Mouse (Mus musculus) embryonic fibroblast, embryonic 13.5 days (primary cell): ENCODE measurements around the gene Srp54a. TPM values are rescaled to one million over a fixed set of nuclear protein-coding genes. Genes with fewer than 3 reads are reported as not detected.
"Not testable (repeated sequence)": the region's sequence is repeated elsewhere in the genome, so short reads cannot be mapped to it uniquely, and the experiment has no call there.

Experiments
- H3K27ac ChIP-seq: 2 replicates; pipeline ENCODE4 v1.5.1; 2012; ENCODE audit warnings: low read length, control low read depth, inconsistent platforms; ENCODE audit not compliant: insufficient read depth
- H3K4me1 ChIP-seq: 2 replicates; pipeline ENCODE4 v1.6.1; 2011; ENCODE audit warnings: low read length; ENCODE audit not compliant: control insufficient read depth, insufficient read depth
- H3K4me3 ChIP-seq: 2 replicates; pipeline ENCODE4 v1.5.1; 2011; ENCODE audit warnings: mild to moderate bottlenecking, control low read depth, low read length; ENCODE audit not compliant: insufficient read depth
- CTCF ChIP-seq: IDR thresholded peaks from 2 replicates; pipeline ENCODE4 v1.5.1; 2011; ENCODE audit warnings: mild to moderate bottlenecking, control low read depth, low read length, moderate library complexity, borderline replicate concordance; ENCODE audit not compliant: insufficient read depth
- POLR2A ChIP-seq: IDR thresholded peaks from 2 replicates; pipeline ENCODE4 v1.6.1; 2011; ENCODE audit warnings: low read depth, mild to moderate bottlenecking, control low read depth, low read length, moderate library complexity
- polyA plus RNA-seq: library from polyadenylated mRNA; stranded (reverse); fragments of >200 nt; gene quantifications from 2 replicates; pipeline ENCODE4 v1.2.4, GENCODE M21; 2011; ENCODE audit warnings: low read depth; ENCODE audit not compliant: missing spikeins, insufficient read length

Gene Srp54a
- polyA plus RNA-seq, 1 experiment: 204 TPM

DNA sequence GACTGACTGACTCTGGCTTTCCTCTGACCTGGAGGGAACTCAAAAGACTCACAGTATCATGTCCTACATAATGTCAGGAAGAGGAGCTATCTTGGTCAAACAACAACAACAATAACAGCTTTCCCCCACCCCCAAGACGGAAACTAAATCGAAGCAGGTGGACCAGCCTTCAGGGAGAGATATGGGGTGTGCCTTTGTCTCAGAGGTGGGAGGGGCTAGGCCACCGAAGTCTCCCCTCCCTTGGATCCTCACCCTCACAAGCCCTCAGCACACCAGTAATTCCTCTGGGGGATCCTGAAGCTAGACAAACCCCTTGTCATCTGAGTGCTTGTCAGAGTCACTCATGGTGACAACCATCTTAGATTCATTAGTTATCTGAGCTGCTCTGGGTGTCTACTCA lies 20.2 kb upstream of the Srp54a start:
- Histone ChIP-seq H3K4me3 (no peak overlapping the region), H3K27ac (no peak overlapping the region), H3K4me1 (no peaks in the 10 kb centered on the region)
- TF ChIP-seq CTCF: no peak
- TF ChIP-seq POLR2A: no peak

DNA sequence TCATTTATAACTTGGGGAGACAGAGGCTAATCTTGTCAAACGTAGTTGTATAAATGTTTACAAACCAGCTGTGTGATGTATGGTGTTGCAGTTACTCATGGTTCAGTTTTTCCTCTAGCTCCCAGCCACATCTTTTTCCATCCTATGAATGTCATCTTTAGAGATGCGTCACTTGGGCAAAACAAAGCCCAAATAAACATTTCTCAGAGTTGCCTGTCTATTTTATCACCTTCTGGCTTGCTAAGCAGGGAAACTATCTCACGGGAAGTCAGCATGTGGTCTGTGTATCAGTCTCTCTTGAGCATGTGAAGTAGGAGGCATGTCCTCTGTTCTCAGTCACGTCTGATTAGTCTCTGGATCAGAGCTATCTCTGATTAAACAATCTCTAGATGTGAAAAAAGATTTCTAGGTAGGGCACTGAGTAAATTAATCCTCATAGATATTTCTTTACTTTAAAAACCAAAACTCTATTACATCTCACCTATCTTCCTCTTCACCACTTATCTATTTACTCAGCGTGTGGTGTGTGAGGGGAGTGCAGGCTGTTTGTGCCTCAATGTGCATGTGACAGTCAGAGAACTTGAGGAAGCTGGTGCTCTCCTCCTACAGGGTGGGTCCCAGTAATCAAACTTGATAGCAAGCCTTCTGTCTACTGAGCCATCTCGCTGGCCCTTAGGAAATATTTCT lies 19.7 kb upstream of the Srp54a start:
- Histone ChIP-seq H3K4me1 (no peaks in the 10 kb centered on the region), H3K4me3 (no peak overlapping the region), H3K27ac (no peak overlapping the region)
- TF ChIP-seq POLR2A (no peak), CTCF (no peak)

DNA sequence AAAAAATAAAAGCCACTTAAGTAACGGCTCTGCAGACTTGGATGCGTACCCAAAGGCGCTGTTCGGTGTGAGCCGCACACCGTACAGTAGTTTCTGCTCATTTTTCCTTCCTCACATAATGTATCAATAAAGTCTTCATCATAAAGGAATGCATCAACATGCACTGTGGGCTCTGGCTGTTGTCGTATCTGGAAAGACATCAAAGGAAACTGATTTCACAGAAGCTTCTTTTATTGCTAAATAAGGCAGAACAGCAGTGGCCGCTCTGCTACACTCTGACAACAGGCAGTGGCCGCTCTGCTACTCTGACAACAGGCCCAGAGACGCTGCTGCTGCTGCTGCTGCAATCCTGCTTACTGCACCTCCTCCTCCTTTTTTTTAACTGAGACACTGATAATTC lies 19.1 kb upstream of the Srp54a start:
- no peak for TF ChIP-seq CTCF
- no peak for TF ChIP-seq POLR2A
- H3K4me3 ChIP-seq: no peak overlapping the region
- H3K4me1 ChIP-seq: no peaks in the 10 kb centered on the region
- no peak overlapping the region for H3K27ac ChIP-seq

DNA sequence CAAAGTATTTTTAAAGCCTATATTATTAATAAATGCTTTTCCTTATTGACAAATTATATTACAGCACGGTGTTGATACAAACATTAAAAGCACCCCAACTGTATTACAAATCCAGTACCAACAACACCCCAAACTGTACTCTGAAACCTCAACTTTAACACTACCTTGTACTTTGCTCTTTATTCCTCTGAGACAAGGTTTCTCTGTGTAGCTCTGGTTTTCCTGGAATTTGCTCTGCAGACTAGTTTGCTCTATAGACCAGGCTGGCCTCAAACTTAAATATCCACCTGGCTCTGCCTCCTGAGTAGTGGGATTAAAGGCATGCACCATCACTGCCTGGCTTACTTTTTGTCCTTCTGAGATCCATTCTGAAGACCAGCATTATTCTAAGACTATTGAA lies 17.9 kb upstream of the Srp54a start:
- no peak overlapping the region for H3K27ac ChIP-seq
- no peak for TF ChIP-seq CTCF
- TF ChIP-seq POLR2A: no peak
- H3K4me1 ChIP-seq: no peaks in the 10 kb centered on the region
- H3K4me3 ChIP-seq: no peak overlapping the region

DNA sequence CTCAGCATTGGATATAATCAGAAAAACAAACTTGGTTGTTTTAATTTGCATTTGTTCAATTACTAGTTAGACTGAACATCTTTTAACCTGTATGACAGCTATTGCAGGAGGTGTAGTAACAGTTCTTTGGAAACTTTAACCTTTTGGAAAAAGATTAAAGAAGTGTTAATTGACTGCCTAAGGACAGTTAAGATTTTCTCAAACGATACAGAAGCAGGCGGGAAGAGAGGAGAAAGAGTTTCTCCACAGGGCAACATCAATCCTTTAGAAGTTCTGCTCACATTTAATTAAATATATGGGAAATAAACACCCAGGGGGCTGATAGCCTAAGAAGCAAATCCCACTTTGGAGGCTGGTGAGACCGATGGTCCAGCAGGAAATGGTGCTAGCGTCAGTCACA lies 7.6 kb upstream of the Srp54a start:
- no peak for TF ChIP-seq CTCF
- no peak for TF ChIP-seq POLR2A
- H3K4me3 ChIP-seq: no peak overlapping the region
- no peaks in the 10 kb centered on the region for H3K4me1 ChIP-seq
- H3K27ac ChIP-seq: no peak overlapping the region

DNA sequence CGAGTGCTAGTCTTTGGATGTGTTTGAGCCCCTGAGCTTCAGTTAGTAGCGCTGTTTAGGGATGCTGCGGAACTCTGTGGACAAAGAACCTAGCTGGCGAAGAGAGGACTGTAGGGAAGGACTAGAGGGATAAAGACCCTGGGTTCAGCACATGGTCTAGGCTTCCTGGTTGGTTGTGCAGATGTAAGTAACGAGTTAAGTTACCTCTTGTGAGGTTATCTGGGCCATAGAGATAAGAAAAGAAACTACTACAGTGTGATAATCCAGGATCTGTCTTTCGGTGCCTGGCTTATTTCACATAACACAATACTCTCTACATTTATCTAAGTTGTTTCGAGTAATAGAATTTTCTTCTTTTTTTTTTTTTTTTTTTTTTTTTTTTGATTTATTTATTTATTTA lies 6.4 kb upstream of the Srp54a start:
- Histone ChIP-seq H3K4me3 (no peak overlapping the region), H3K27ac (no peak overlapping the region), H3K4me1 (peaks cover 2% of the 10 kb centered on the region; the same call in 1 of the 2 replicates)
- TF ChIP-seq POLR2A (no peak), CTCF (no peak)

DNA sequence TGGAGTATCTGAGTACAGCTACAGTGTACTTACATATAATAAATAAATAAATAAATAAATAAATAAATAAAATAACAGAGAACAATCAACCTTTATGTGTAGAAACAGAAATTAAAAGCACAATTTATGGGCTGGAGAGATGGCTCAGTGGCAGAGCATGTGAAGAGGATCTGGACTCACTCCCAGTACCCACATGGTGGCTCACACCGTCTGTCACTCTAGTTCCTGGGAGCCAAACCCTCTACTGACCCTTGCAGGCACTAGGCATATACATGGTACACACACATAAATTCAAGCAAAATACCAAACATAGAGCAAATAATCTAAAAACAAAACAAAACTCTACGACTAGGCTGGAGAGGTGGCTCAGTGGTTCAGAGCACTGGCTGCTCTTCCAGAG lies 4.8 kb upstream of the Srp54a start:
- Histone ChIP-seq H3K4me3 (no peak overlapping the region), H3K4me1 (peaks cover 2% of the 10 kb centered on the region; the same call in 1 of the 2 replicates), H3K27ac (no peak overlapping the region)
- no peak for TF ChIP-seq CTCF
- TF ChIP-seq POLR2A: no peak

DNA sequence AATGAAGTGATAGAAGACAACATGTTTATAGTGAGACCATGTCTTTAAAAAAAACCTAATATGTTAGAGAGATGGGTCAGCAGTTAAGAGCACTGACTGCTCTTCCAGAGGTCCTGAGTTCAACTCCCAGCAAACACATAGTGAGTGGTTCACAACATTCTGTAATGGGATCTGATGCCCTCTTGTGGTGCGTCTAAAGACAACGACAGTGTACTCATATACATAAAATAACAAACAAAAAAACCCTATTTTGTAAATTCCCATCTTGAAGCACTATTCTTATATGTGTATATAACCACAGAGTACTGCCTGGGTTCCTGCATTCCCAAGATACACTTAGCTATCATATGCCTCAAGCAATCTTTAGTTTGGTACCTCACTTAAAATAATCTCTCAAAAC lies 1.4 kb upstream of the Srp54a start:
- H3K27ac ChIP-seq, H3K4me3 ChIP-seq, H3K4me1 ChIP-seq: not testable (repeated sequence)

DNA sequence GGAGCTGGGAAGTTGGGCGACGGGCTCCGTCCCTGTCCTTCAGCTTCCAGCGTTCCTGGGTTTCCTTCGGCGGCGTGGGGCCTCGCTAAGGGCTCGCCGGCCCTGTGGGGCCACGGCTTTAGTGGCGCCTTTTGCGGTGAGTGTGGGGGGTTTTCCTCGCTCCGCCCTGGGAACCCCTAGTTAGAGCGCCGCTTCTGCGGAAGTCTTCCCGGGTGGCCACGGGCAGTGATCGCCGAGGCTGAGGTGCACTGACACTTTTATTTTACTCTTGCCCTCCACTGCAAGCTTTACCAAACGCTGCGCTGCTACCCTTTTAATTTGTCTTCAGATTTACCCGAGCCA lies 510 bp downstream of the Srp54a start:
- peak overlapping the region; percentile 82; the same call in 1 of the 2 replicates for H3K27ac ChIP-seq
- not testable (repeated sequence) for H3K4me1 ChIP-seq
- peak overlapping the region; percentile 68 for H3K4me3 ChIP-seq

DNA sequence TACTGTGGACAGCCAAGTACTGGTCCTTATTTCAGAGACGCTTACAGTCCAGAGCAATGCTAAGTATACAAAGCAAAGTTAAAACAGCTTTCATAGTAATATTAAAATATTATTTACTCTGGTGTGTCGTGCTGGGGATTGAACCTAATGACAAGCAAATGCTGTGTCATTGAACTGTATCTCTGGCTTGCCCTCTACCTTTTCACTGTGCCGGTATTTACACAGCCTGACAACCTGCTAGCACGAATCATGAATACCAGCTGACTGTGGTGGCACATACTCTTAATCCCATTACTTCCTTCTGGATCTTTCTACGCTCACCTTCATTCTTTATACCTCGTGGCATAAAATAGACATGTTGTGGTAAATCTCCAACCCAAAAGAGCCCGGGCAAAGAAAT lies 12.1 kb downstream of the Srp54a start:
- H3K4me3 ChIP-seq, H3K27ac ChIP-seq, H3K4me1 ChIP-seq: not testable (repeated sequence)

DNA sequence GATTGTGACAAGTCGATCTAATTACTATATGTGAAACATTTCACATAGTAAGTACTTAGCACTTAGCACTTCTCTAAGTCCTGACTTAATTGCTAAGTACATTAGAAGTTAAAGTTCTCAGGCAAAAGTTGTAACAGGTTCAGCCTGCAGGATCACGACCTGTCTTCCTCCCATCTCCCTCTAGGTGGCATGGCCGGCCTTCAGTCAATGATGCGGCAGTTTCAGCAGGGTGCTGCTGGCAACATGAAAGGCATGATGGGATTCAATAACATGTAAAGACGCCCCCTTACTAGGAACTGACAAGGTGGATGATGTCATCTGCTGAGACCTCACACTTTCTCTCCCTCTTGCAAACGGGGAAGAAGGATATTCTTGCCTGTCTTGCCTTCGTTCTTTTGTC lies 32.6 kb downstream of the Srp54a start:
- not testable (repeated sequence) for H3K4me1 ChIP-seq

DNA sequence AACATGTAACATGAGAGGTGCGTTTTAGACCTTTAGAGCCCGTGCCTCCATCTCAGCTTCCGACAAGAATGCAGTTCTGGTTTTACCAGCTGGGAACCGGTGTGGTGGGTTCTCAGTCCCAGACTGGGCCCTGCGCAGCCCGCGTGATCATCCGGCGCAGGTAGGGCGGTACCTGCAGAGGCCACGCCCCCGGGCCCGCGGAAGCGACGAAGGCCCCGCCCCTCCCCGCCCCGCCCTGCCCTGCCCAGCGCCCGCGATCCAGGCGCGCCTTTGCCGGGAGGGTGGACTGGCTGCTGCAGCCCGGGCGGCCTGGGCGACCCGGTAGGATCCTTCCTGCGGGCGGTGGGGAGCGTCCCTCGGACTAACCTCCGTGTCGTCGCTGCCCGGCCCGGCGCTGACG lies 44.2 kb downstream of the Srp54a start, which contains the start of gene Fam177a:
TSS of gene Fam177a (plus strand) at position 228 of the 400 bp plus-strand sequence.
- not testable (repeated sequence) for H3K4me1 ChIP-seq, H3K4me3 ChIP-seq, H3K27ac ChIP-seq

More for the DNA sequence above, 32.6 kb downstream of the Srp54a start:
- H3K27ac ChIP-seq, H3K4me3 ChIP-seq: not testable (repeated sequence)

DNA sequence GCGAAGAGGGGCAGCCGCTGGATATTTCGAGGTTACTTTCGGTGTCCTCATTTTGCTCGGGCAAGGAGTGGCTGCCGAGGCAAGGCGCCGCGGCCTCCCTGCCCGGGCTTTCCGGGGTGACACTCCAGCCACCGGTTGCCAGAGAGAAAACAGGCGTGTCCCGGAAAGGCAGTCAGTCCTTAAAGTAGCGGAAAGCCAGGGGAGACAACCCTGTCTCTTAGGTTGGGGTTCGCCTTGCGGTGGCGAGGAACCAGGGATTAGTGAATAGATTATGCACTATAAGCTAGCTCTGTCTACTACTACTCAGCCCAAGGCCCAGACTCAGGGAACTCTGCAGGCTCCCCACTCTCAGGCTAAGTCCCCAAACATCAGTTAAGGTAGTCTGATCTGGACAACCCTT lies 44.7 kb downstream of the Srp54a start:
- not testable (repeated sequence) for H3K4me3 ChIP-seq, H3K27ac ChIP-seq, H3K4me1 ChIP-seq

DNA sequence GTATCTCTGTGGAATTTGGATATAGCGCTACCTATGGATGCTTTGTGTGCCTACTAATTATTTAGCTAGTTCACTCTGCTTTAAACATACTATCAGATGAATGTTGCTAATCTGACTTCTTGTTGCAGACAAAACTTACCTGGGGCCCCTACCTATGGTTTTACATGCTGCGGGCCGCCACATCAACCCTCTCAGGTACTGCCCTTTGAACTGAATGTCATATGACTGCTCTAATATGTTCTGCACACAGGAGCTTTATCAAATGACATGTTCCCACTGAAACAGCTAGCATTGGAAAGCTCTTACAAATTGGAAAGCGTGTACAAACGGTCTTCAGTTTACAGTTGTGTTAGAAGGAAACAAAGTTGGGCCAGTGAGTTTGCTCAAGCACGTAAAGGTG lies 55.5 kb downstream of the Srp54a start:
- not testable (repeated sequence) for H3K27ac ChIP-seq, H3K4me1 ChIP-seq, H3K4me3 ChIP-seq

DNA sequence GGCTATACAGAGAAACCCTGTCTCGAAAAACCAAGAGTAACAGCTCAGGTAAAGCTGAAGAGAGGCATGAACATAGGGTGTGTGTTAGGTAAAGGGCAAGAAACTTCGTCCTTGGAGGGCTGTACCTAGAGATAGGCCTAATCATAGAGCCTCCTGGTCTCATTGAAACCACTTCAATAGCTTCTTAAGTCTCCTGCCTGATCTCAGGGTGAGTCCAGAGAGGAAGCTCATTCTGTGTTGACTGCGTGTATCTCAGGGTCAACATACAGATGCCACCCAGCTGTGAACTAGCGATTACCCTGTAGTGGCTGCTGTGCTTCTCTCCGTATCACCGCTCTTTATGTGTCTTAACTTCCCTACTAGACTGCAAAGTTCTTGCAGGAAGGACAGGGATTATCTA lies 57.8 kb downstream of the Srp54a start:
- not testable (repeated sequence) for H3K4me1 ChIP-seq, H3K27ac ChIP-seq, H3K4me3 ChIP-seq

DNA sequence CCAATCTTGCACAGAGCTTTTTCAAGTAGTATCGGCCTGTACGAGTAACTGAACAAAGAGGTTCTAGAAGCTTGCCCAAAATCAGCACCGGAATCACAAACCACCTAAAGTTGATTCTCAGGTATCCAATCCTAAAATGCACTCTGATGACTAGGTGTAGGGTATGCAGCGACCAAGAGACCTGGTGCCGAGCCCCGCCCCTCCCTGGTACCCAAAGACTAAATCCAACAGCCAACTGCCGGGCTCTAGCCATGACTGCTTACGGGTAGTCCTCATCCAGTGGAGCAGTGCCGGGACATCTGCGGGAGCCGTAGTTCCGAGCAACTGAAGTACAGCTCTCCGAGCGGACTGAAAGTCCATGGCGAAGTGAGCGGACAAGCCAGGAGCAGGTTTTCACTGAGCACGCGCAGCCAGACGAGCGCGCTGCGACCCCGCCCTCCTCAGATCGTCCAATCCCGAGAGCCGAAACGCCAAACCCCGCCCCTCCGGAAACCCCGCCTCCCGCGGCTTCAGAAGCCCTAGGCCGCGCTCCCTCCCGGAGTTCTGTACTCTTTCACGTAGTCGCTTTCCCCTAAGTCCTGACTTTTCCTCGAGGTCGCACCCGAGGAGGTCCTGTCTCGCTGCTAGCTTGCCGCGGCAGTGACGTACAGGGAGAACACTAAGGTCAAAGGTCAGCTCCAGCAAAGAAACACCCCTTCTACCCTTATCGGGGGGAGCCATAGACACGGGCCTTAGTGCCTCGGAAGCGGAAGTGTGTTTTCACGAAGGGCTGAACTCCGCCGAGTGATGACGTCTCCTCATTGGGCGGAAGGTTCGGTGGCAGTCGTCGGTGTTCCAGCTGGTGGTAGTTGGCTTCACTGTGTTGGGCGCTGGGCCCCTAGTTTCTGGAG lies 74.7 kb downstream of the Srp54a start, which contains the start of gene Srp54b:
TSS of gene Srp54b (plus strand) at position 546 of the 890 bp plus-strand sequence.
- not testable (repeated sequence) for H3K27ac ChIP-seq, H3K4me1 ChIP-seq, H3K4me3 ChIP-seq
